In the genomic region with DNA sequence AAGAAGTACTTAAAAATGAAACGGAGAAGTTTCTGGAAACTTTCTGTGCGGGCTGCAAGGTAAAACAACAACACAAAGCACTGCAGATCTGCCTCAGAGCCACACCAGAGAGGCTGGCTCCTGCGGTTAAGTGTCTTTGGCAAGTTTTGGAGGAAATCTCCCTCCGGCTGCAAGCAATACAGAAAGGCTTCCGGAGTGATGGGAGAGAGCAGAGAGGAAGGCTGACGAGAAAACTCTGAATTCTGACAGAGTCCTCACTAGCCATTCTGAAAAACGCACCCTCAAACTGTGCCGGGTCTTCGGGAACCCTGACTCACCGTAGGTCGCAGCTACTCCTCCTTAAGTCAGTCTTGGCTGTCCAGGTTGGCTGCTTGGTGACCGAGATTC, we compare ENCODE assay signal across 8 mouse cellular contexts. TPM values are rescaled to one million over a fixed set of nuclear protein-coding genes. Genes with fewer than 3 reads are reported as not detected.
DNase-seq lines count a peak whose midpoint lies in the region; ATAC-seq and TF ChIP-seq lines count a peak whose summit lies in the region.

No protein-coding gene starts in this region.

- no peaks in the 10 kb centered on the region for H3K27me3 ChIP-seq in liver, adult 2 months (ENCODE audit: control insufficient read depth, insufficient read depth, low read length)
- H3K27me3 ChIP-seq in heart, embryonic 12.5 days (replicated peaks) = no peaks in the 10 kb centered on the region
- H3K27me3 ChIP-seq in limb, embryonic 13.5 days = no peaks in the 10 kb centered on the region
- H3K27me3 ChIP-seq in midbrain, embryonic 16.5 days (ENCODE audit: control insufficient read depth, insufficient read depth, low read depth, low read length) = no peaks in the 10 kb centered on the region; the same call in 1 of the 2 replicates

- no peaks in the 10 kb centered on the region for H3K36me3 ChIP-seq in liver, adult 2 months (ENCODE audit: control insufficient read depth, insufficient read depth, low read length)
- H3K36me3 ChIP-seq in heart, embryonic 12.5 days = no peaks in the 10 kb centered on the region
- no peaks in the 10 kb centered on the region for H3K36me3 ChIP-seq in limb, embryonic 13.5 days
- no peaks in the 10 kb centered on the region for H3K36me3 ChIP-seq in midbrain, embryonic 16.5 days (ENCODE audit: control insufficient read depth, insufficient read depth, low read length)

- peak; percentile 29 for DNase-seq in liver, adult 2 months (ENCODE audit: extremely low read depth, low read depth, low spot score)
- DNase-seq in liver (no peak), MN1 (ENCODE audit: low spot score) (no peak)
- peak; percentile 17 to 31 for DNase-seq in adrenal gland, postnatal 36 days
- DNase-seq in cerebellum, postnatal 14 days = no peak

- H3K4me2 ChIP-seq in heart, embryonic 12.5 days = peak overlapping the region; percentile 89
- peak overlapping the region; percentile 82 for H3K4me2 ChIP-seq in limb, embryonic 13.5 days (replicated peaks)
- H3K4me2 ChIP-seq in midbrain, embryonic 16.5 days (ENCODE audit: low read length) = peak overlapping the region; percentile 61

- H3K9ac ChIP-seq in liver, adult 2 months (ENCODE audit: low read depth, low read length) = peak overlapping the region; percentile 47
- H3K9ac ChIP-seq in heart, embryonic 12.5 days = peak overlapping the region; percentile 70
- peak overlapping the region; percentile 68 for H3K9ac ChIP-seq in limb, embryonic 13.5 days
- H3K9ac ChIP-seq in midbrain, embryonic 16.5 days (ENCODE audit: low read depth, low read length) = 0 out of 2 replicates have a peak overlapping the region, but pooled peaks have one; percentile 53

- H3K9me3 ChIP-seq in heart, embryonic 12.5 days (replicated peaks) = no peaks in the 10 kb centered on the region
- no peaks in the 10 kb centered on the region for H3K9me3 ChIP-seq in limb, embryonic 13.5 days
- H3K9me3 ChIP-seq in midbrain, embryonic 16.5 days (replicated peaks; ENCODE audit: control insufficient read depth, low read length, poor library complexity, severe bottlenecking) = no peaks in the 10 kb centered on the region

- H3K27ac ChIP-seq in liver, adult 2 months (replicated peaks; ENCODE audit: insufficient read depth, low read depth, low read length) = peak overlapping the region; percentile 26
- H3K27ac ChIP-seq in heart, embryonic 12.5 days (ENCODE audit: poor library complexity, severe bottlenecking) = no peak overlapping the region
- peak overlapping the region; percentile 33; the same call in 1 of the 2 replicates for H3K27ac ChIP-seq in limb, embryonic 13.5 days
- no peak overlapping the region for H3K27ac ChIP-seq in midbrain, embryonic 16.5 days (ENCODE audit: low read length)

- no peak for ATAC-seq in heart, embryonic 12.5 days (ENCODE audit: insufficient number of reproducible peaks, low FRiP score)
- no peak for ATAC-seq in limb, embryonic 13.5 days (ENCODE audit: low FRiP score, low read depth)
- no peak for ATAC-seq in midbrain, embryonic 16.5 days

- H3K79me2 ChIP-seq in liver, adult 2 months (ENCODE audit: control insufficient read depth, insufficient read depth, low read length) = no peaks in the 10 kb centered on the region

- H3K4me3 ChIP-seq in liver, adult 2 months (ENCODE audit: insufficient read depth, low read depth, low read length) = peak overlapping the region; percentile 51
- peak overlapping the region; percentile 58 for H3K4me3 ChIP-seq in heart, embryonic 12.5 days
- H3K4me3 ChIP-seq in limb, embryonic 13.5 days = peak overlapping the region; percentile 48
- H3K4me3 ChIP-seq in midbrain, embryonic 16.5 days (ENCODE audit: low read depth, low read length) = peak overlapping the region; percentile 32

- TF ChIP-seq CTCF in liver, adult 2 months (IDR thresholded peaks at IDR 0.05; ENCODE audit: low read depth, low read length) = no peak

- no peak for TF ChIP-seq POLR2A in liver, adult 2 months (IDR thresholded peaks at IDR 0.05; ENCODE audit: extremely low read depth, insufficient read depth, low read length)

- no peaks in the 10 kb centered on the region; the same call in 1 of the 2 replicates for H3K4me1 ChIP-seq in liver, adult 2 months (ENCODE audit: control insufficient read depth, insufficient read depth, low read length)
- H3K4me1 ChIP-seq in heart, embryonic 12.5 days (replicated peaks) = 0 out of 2 replicates have a peak, but pooled peaks cover 9% of the 10 kb centered on the region
- H3K4me1 ChIP-seq in limb, embryonic 13.5 days = 0 out of 2 replicates have a peak, but pooled peaks cover 5% of the 10 kb centered on the region
- H3K4me1 ChIP-seq in midbrain, embryonic 16.5 days (ENCODE audit: control insufficient read depth, insufficient read depth, low read length) = peaks cover 11% of the 10 kb centered on the region

- WGBS in liver, adult 2 months = 1% methylated on average over 12 of the region's 12 CpGs
- WGBS in heart, embryonic 12.5 days = 1% methylated on average over 12 of the region's 12 CpGs
- WGBS in limb, embryonic 13.5 days = 2% methylated on average over 12 of the region's 12 CpGs
- WGBS in midbrain, embryonic 16.5 days = 3% methylated on average over 12 of the region's 12 CpGs

RNA-seq across cellular contexts. Expression of a gene that starts 8.7 kb away (rescaled TPM):
- total RNA-seq in liver, adult 2 months (2014; rRNA removed) = 25.6 and 28.8 TPM in 2 replicates
- polyA plus RNA-seq in liver, adult 2 months (2012; rRNA removed) = 13.8 and 25.0 TPM in 2 replicates
- 10 to 100 TPM; 59.9 to 68.3 TPM for total RNA-seq in adrenal gland, postnatal 36 days (2021)
- 26.6 and 28.0 TPM in 2 replicates for polyA plus RNA-seq in heart, embryonic 12.5 days (2016; fragmentation: Nextera tagmentation; extraction: Ambion mirVana)
- polyA plus RNA-seq in limb, embryonic 13.5 days (2015; fragmentation: Nextera tagmentation; extraction: Ambion mirVana) = 24.0 and 24.9 TPM in 2 replicates
- polyA plus RNA-seq in midbrain, embryonic 16.5 days (2015; fragmentation: Nextera tagmentation; extraction: Ambion mirVana) = 19.1 and 19.8 TPM in 2 replicates

Comparison
In these comparisons a context has a peak if more than half of its experiments do, and no peak if none do; other contexts are left out.
1. DNase-seq: peak in liver, adult 2 months (single experiment) and adrenal gland, postnatal 36 days (2 of 2); none in liver (single experiment), MN1 (single experiment) and cerebellum, postnatal 14 days (0 of 2).
2. H3K27ac ChIP-seq: peak in liver, adult 2 months (single experiment) and limb, embryonic 13.5 days (single experiment); none in heart, embryonic 12.5 days (single experiment) and midbrain, embryonic 16.5 days (single experiment).
3. Peak in every context shown above with its lines, with median percentiles within 50 percentile points of each other: H3K4me3 ChIP-seq, H3K9ac ChIP-seq and H3K4me2 ChIP-seq.